Mouse (Mus musculus) lung, embryonic 16.5 days (tissue): ENCODE results near the gene Ugt1a1. TPM values are rescaled to one million over a fixed set of nuclear protein-coding genes. Genes with fewer than 3 reads are reported as not detected.

Experiments used
- ATAC-seq: fragments of 200-750 bp; cut with Nextera tagmentation; 2 replicates; pipeline ENCODE4 v1.8.0; 2017; ENCODE audit warnings: low read depth, mild to moderate bottlenecking, moderate library complexity
- H3K27ac ChIP-seq: fragments of 300-500 bp; sonication (generic); 2 replicates; pipeline ENCODE4 v1.5.1; 2014; ENCODE audit warnings: mild to moderate bottlenecking, control low read depth, low read length
- H3K27me3 ChIP-seq: fragments of 300-500 bp; sonication (generic); 2 replicates; pipeline ENCODE4 v1.6.1; 2014; ENCODE audit warnings: low read depth, low read length, mixed read lengths; ENCODE audit not compliant: control insufficient read depth, insufficient read depth
- H3K36me3 ChIP-seq: fragments of 300-500 bp; sonication (generic); 2 replicates; pipeline ENCODE4 v1.6.1; 2014; ENCODE audit warnings: low read length; ENCODE audit not compliant: control insufficient read depth, insufficient read depth
- H3K4me1 ChIP-seq: fragments of 300-500 bp; sonication (generic); replicated peaks from 2 replicates; pipeline ENCODE4 v1.6.1; 2014; ENCODE audit warnings: low read length, mixed read lengths; ENCODE audit not compliant: control insufficient read depth, insufficient read depth
- H3K4me2 ChIP-seq: fragments of 300-500 bp; sonication (generic); 2 replicates; pipeline ENCODE4 v1.6.1; 2014; ENCODE audit warnings: low read depth, low read length, control low read depth
- H3K4me3 ChIP-seq: fragments of 300-500 bp; sonication (generic); 2 replicates; pipeline ENCODE4 v1.5.1; 2014; ENCODE audit warnings: mild to moderate bottlenecking, low read length, control low read depth
- H3K9ac ChIP-seq: fragments of 300-500 bp; sonication (generic); 2 replicates; pipeline ENCODE4 v1.6.1; 2014; ENCODE audit warnings: low read length, control low read depth
- H3K9me3 ChIP-seq: fragments of 300-500 bp; sonication (generic); 2 replicates; pipeline ENCODE4 v1.6.1; 2016; ENCODE audit warnings: low read length; ENCODE audit not compliant: control insufficient read depth
- WGBS: fragments of 180-500 bp; shearing (Covaris S2); extraction: QIAGEN DNeasy Blood & Tissue Kit; methylation state at CpG from one replicate; pipeline ENCODE4 v1.1.7; 2014; 5-methylcytosine and 5-hydroxymethylcytosine counted together
- polyA plus RNA-seq: library from polyadenylated mRNA; unstranded; fragments of >200 nt; fragmentation: Nextera tagmentation; extraction: Ambion mirVana; gene quantifications from 2 replicates; pipeline ENCODE4 v1.2.1, GENCODE M21; 2015

Ugt1a1 gene
- polyA plus RNA-seq, 1 experiment from 2014 or later = not detected

- peaks cover 80% of the 10 kb centered on the region for H3K9me3 ChIP-seq
- 70% methylated on average over 6 of the region's 6 CpGs for WGBS
Measured at GRCm38 (mm10) chr1:88230981-88231802, 19.4 kb downstream of the Ugt1a1 start.

GRCm38 (mm10) chr1:88231803-88232499, 20.2 kb downstream of the Ugt1a1 start:
- no peaks in the 10 kb centered on the region for H3K27me3 ChIP-seq
- H3K27ac ChIP-seq = no peak overlapping the region
- H3K4me1 ChIP-seq = no peaks in the 10 kb centered on the region
- H3K36me3 ChIP-seq = no peaks in the 10 kb centered on the region
- 63% methylated on average over 7 of the region's 7 CpGs for WGBS
- ATAC-seq = no peak
- H3K9ac ChIP-seq = no peak overlapping the region
- H3K4me3 ChIP-seq = no peak overlapping the region
- no peak overlapping the region for H3K4me2 ChIP-seq
- H3K9me3 ChIP-seq = peaks cover 78% of the 10 kb centered on the region

More at GRCm38 (mm10) chr1:88230981-88231802, 19.4 kb downstream of the Ugt1a1 start:
- no peak overlapping the region for H3K27ac ChIP-seq
- no peak for ATAC-seq
- no peaks in the 10 kb centered on the region for H3K4me1 ChIP-seq
- H3K36me3 ChIP-seq = no peaks in the 10 kb centered on the region
- H3K4me2 ChIP-seq = no peak overlapping the region
- H3K27me3 ChIP-seq = no peaks in the 10 kb centered on the region
- H3K9ac ChIP-seq = no peak overlapping the region
- no peak overlapping the region for H3K4me3 ChIP-seq

- Histone ChIP-seq H3K9me3 (peaks cover 84% of the 10 kb centered on the region), H3K9ac (no peak overlapping the region), H3K4me1 (no peaks in the 10 kb centered on the region), H3K36me3 (no peaks in the 10 kb centered on the region), H3K4me3 (no peak overlapping the region), H3K4me2 (no peak overlapping the region), H3K27ac (no peak overlapping the region), H3K27me3 (no peaks in the 10 kb centered on the region)
- WGBS = 52% methylated on average over 3 of the region's 3 CpGs
- ATAC-seq = no peak
Measured at GRCm38 (mm10) chr1:88232664-88233380, 21.1 kb downstream of the Ugt1a1 start.

GRCm38 (mm10) chr1:88233421-88234247, 21.9 kb downstream of the Ugt1a1 start:
- no peak overlapping the region for H3K27ac ChIP-seq
- no peaks in the 10 kb centered on the region for H3K36me3 ChIP-seq
- no peak overlapping the region for H3K9ac ChIP-seq
- 64% methylated on average over 14 of the region's 14 CpGs for WGBS
- no peaks in the 10 kb centered on the region for H3K27me3 ChIP-seq
- H3K4me3 ChIP-seq = no peak overlapping the region
- peaks cover 84% of the 10 kb centered on the region for H3K9me3 ChIP-seq
- H3K4me1 ChIP-seq = no peaks in the 10 kb centered on the region
- H3K4me2 ChIP-seq = no peak overlapping the region
- no peak for ATAC-seq

GRCm38 (mm10) chr1:88234248-88234610, 22.5 kb downstream of the Ugt1a1 start:
- Histone ChIP-seq H3K9me3 (peaks cover 90% of the 10 kb centered on the region), H3K9ac (no peak overlapping the region), H3K4me3 (no peak overlapping the region), H3K36me3 (no peaks in the 10 kb centered on the region), H3K4me1 (no peaks in the 10 kb centered on the region), H3K27me3 (no peaks in the 10 kb centered on the region), H3K27ac (no peak overlapping the region), H3K4me2 (no peak overlapping the region)
- WGBS = 54% methylated on average over 4 of the region's 4 CpGs
- ATAC-seq = no peak

GRCm38 (mm10) chr1:88234646-88235045, 22.9 kb downstream of the Ugt1a1 start:
- 39% methylated on average over 5 of the region's 5 CpGs for WGBS

GRCm38 (mm10) chr1:88235046-88235893, 23.5 kb downstream of the Ugt1a1 start:
- Histone ChIP-seq H3K9ac (no peak overlapping the region), H3K36me3 (no peaks in the 10 kb centered on the region), H3K4me2 (no peak overlapping the region), H3K4me3 (no peak overlapping the region), H3K4me1 (no peaks in the 10 kb centered on the region), H3K27me3 (no peaks in the 10 kb centered on the region), H3K27ac (no peak overlapping the region), H3K9me3 (peaks cover 90% of the 10 kb centered on the region)
- 58% methylated on average over 11 of the region's 11 CpGs for WGBS
- no peak for ATAC-seq

More at GRCm38 (mm10) chr1:88234646-88235045, 22.9 kb downstream of the Ugt1a1 start:
- Histone ChIP-seq H3K9ac (no peak overlapping the region), H3K9me3 (peaks cover 90% of the 10 kb centered on the region), H3K4me3 (no peak overlapping the region), H3K27ac (no peak overlapping the region), H3K4me1 (no peaks in the 10 kb centered on the region), H3K27me3 (no peaks in the 10 kb centered on the region), H3K36me3 (no peaks in the 10 kb centered on the region), H3K4me2 (no peak overlapping the region)
- ATAC-seq = no peak

GRCm38 (mm10) chr1:88235894-88236415, 24.2 kb downstream of the Ugt1a1 start:
- WGBS = 58% methylated on average over 4 of the region's 4 CpGs

More at GRCm38 (mm10) chr1:88235894-88236415, 24.2 kb downstream of the Ugt1a1 start:
- Histone ChIP-seq H3K4me3 (no peak overlapping the region), H3K27me3 (no peaks in the 10 kb centered on the region), H3K4me2 (no peak overlapping the region), H3K27ac (no peak overlapping the region), H3K9me3 (peaks cover 90% of the 10 kb centered on the region), H3K4me1 (no peaks in the 10 kb centered on the region), H3K9ac (no peak overlapping the region), H3K36me3 (no peaks in the 10 kb centered on the region)
- no peak for ATAC-seq
